Mouse (Mus musculus): ENCODE results near the gene Lrwd1.
A peak's percentile ranks its signal among the peaks of the same experiment; 100 is the strongest.
"Not testable (repeated sequence)": the region's sequence is repeated elsewhere in the genome, so short reads cannot be mapped to it uniquely, and the experiment has no call there.

Lrwd1 gene

DNA sequence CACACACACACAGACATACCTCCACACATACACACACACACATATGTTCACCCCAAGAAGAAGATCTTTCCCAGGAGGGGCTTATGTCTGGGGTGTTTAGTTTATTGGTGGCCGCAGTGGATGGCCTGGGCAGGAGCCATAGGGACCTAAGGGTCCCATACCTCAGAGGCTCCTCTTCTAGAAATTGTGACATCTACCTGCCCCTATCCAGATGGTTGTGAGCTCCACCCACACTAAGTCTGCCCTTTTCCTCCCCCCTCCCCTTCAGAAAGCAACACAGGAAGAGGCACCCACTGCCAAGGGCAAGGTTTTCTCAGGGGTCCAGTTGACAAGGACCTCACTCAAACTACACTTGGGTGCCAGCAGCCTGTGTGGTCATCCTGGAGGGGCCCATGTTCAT lies 11.1 kb upstream of the Lrwd1 start:
- DNase-seq = no peak

DNA sequence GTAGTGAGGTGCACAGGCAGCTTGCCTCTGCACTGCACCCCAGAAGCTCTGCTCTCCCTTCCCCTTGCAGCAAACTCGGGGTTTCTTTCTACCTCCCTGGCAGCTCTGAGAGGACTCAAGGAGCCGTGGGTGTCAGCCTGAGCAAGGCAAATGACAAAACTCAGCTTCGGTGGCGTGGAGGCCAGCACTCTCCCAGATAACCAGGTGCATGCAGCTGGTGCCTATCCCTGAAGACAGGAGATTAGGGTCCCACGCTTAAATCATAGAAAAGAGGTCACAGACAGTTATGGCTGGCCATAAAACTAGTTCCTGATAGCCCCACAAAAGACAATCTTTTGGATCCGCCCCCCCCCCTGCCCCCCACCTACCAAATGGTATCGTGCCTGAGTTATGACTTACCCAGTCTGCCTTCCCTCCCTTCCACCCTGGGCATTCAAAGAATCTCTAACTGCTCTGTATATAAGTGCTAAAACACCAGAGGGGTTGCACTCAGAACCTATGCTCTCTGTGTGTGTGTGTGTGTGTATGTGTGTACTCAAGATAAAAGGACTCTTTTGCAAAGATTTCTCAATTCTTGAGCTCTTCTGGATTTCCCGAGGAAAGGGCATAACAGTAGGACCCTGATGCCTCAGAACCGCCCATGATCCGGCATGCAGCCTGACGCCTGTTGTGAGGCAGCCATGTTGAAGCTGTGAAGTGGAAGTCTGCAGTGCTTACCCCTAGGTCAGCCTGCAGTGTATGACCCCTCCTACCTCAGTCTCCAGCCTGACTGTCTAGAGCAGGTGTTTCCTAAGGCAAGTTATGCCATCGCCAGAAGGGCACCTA lies 8.9 kb upstream of the Lrwd1 start:
- DNase-seq = peak; percentile 55 to 79

DNA sequence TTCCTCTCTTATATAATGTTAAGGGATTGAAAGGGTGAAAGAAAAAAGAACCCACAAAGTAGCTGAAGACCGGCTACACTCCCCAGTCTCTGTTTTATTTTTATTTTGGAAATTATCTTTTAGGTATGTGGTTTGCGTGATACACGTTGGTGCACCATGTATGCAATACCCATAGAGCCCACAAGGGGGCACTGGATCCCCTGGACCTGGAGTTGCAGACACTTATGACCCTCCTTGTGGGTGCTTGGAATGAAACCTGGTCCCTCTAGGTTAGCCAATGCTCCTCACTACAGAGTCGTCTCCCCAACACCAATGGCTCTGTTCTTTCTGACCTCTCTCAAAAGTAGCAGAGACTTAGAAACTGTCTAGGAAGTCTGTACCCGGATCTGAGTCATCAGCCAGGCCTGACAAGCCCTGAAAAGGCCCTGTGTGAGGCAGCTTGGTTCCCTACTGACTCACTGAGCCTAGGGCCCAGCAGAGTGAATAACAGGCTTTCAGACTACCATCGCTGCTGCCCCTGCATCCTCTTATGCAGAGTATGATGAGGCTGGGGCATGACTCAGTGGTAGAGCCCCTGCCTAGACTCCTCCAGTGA lies 7.4 kb upstream of the Lrwd1 start:
- peak in 1 of 2 experiments; percentile 48 for DNase-seq

DNA sequence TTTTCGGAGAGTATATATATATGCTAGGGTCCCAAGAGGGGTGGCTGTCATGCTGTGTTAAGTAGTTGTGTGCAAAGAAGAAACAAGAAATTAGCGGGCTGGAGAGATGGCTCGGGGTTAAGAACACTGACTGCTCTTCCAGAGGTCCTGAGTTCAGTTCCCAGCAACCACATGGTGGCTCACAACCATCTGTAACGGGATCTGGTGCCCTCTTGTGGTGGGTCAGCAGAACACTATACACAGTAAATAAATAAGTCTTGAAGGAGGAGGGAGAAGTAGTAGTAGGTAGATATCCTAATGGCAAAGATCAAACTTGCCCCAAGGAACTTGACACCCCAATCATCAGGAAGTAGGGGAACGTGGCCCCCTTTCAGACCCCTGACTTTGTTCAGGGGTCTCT lies 6.9 kb upstream of the Lrwd1 start:
- no peak for DNase-seq

DNA sequence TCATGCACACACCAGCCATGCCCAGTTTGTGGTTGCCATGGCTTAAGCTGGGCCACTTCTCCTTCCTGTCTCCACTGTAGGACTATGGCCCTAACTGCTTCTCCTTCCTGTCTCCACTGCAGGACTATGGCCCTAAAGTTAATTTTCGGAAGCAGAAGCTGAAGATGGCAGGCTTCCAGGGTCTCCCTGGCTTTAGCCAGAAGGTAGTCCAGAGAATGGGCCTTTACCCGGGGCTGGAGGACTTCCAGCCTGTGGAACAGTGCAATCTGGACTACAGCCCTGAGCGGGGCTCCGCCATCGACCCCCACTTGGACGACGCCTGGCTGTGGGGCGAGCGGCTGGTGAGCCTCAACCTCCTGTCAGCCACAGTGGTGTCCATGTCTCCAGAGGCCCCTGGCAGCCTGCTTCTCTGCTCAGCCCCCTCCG lies 4.2 kb upstream of the Lrwd1 start:
- peak; percentile 76 to 77 for DNase-seq

DNA sequence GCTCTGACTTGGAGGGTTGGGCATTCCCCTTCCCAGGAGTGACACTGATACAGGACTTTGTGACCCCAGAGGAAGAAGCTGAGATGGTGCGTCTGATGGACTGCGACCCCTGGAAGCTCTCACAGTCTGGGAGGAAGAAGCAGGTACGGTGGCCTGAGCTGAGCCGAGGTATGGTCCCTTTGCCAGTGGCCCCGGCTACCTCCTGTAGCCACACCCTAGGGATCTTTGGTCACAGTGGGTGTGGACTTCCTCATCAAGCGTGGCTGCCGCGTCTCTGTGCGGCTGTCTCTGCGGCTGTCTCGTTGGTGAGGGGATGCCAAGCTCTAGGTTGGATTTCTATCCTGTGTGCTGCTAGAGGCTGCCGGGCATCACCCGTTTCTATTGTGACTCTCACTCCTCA lies 3.5 kb upstream of the Lrwd1 start:
- no peak for DNase-seq

DNA sequence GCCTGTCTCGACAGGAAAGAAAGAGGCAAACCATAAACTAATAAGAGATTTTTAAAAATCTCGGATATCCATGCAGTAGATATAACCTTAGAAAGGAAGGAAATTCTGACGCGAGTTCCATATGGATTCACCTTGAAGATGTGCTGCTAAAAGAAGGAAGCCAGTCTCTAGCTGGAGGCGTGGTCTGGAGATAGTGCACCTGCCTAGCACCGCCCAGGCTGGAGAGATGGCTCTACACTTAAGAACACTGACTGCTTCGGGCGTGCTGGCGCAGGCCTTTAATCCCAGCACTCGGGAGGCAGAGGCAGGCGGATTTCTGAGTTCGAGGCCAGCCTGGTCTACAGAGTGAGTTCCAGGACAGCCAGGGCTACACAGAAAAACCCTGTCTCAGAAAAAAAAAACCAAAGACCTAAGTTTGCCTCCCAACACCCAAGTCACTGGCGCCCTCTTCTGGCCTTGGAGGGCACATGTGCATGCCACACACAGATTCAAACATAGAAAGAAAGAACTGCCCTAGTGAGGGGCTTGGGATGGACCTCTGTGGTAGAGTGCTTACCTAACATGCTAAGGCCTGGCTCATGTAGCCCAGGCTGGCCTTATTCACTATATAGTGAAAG lies 1.9 kb upstream of the Lrwd1 start:
- peak; percentile 58 to 80 for DNase-seq

DNA sequence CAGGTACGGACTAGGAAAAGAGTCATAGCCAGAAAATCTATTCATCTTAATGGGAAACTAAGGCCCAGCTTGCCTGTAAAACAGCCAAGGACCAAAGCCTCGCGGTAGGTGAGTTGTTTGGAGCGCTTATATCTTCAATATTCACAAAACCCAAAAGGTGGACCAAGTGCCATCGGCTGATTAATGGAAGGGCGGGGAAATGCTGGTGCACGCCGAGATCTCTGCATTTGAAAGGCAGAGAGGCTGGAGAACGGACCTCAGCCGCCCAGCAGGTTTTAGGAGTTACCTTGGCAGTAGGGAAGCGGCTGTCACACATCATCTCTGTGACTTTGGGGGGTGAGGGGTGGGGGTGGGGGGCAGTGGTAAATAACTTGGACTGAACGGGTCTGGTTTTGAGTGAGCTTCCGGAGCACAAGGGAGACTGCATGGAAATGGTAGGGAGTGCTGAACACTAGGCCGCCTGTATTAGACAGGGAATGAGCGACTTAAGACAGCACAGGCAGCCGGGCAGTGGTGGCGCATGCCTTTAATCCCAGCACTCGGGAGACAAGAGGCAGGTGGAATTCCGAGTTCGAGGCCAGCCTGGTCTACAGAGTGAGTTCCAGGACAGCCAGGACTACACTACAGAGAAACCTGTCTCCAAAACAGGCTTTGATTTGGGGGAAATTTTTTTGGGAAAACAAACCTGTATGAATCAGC lies 567 bp upstream of the Lrwd1 start:
- DNase-seq = no peak

DNA sequence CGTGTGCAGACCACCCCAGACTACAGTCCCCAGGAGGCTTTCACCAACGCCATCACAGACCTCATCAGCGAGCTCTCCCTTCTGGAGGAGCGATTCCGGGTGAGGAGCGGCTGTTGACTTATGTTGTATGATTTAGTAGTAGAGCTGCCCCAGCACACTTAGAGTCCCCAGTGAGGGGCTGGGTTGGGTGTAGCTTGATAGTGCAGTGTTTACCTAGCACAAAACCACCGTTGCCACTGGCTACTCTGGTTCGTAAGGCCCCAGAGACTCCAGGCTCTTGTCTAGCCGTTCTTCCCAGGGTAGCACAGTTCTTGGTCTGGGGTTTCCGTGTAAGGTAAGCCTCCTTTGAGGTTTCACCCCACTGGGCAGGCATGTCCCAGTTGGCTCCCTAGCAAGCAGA lies 13.7 kb downstream of the Lrwd1 start:
- DNase-seq = no peak

DNA sequence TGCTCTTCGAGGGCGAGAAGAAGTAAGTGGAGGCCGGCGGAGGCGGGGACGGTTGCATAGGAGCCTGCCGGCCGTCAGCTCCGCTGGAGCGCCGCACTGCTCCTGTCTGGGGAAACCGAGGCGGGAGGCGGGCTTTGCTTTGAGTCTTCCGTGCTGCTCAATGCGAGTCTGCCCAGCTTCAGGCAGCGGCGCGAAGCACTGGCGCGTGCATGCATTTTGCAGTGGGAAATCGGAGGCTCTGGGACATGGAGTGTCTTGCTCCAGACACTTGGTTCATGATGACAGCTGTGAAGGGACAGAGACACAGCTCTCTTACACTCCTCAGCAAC lies 19.1 kb downstream of the Lrwd1 start:
- no peak for DNase-seq

DNA sequence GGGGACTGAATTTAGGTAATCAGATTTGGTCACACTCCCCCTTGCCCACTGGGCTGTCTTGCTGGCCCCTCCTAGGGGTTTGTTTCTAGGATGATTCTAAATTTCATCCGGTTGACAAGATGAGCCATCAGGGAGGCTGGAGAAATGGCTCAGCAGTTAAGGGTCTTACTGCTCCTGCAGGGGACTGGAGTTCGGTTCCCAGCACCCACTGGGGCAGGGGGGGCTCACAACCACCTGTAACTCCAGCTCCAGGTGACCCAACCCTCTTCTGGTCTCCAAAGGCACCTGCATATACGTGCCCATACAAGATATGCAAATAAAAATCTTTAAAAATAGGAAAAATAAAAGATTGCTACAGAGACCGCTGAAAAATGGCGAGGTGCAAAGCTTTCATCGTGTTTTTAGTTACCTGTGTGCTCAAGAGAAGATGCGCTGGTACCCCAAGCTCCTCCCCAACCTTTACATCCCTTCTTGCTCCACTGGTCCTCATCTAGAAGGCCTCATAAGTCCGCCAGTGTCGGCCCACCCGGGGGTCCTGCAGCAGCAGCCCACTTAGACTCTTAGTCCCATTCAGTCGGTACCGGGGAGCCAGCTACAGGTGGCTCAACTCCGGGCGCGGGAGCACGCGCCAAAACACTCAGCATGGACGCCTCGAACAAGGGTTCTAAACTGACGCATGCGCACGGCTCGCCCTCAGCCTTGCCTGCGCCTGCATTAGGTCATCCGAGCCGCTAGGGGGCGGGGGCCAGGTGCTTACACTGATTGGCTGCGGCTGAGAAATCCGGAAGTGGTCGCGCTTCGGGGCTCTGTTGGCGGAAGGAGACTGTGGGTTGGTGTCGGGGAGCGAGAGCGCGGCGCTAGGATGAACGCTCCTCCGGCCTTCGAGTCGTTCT lies 19.7 kb downstream of the Lrwd1 start, which contains the start of gene Polr2j:
Polr2j (plus strand) TSS at position 741 of the 893 bp plus-strand sequence.
- DNase-seq = peak; percentile 98 to 99

DNA sequence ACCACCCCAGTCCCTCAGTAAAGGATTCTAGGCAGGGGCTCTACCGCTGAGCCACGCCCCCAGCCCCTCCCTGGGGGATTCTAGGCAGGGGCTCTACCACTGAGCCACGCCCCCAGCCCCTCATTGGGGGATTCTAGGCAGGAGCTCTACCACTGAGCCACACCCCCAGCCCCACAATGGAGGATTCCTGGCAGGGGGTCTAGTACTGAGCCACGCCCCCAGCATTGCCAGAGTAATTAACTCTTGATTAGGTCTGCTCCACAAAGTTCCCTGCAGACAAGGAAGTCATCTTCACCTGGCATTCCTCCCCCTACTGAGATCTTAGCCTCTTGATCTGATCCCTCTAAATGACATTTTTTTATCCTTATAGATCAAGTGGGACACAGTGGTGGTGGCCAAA lies 22.3 kb downstream of the Lrwd1 start:
- not testable (repeated sequence) for DNase-seq

DNA sequence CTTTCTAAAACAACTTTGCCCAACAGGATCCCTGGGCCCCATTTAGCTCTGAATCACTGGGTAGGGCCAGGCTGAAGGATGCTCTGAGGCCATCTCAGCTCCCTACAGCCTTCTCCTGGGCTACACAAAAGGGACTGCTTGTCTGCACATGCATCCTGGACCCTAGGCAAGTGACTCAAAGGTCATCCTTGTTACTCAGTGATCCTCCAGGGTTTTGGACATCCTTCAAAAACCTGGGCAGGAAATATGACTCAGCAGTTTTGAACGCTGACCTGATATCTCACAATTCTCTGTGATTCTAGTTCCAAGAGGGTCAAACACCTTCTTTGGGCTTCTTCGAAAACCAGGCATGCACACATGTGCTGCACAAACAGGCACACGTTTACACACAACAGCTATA lies 26.8 kb downstream of the Lrwd1 start:
- no peak for DNase-seq

DNA sequence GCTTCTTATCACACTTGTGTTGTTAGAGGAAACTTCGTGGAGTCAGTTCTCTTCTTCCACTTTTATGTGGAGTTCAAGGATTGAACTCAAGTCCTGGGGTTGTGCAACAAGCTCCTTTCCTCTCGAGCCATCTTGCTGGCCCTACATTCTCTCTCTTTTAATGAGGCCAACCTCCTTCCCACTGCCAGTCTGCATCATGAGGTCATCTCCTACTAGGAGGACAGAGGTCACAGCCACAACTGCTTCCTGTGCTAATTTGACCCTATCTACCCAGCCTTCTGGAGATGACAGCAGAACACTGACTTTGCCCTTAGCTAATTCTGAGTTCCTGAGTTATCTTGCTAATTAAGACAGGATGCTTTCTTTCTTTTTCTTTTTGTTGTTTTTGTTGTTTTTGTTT lies 27.4 kb downstream of the Lrwd1 start:
- no peak for DNase-seq

DNA sequence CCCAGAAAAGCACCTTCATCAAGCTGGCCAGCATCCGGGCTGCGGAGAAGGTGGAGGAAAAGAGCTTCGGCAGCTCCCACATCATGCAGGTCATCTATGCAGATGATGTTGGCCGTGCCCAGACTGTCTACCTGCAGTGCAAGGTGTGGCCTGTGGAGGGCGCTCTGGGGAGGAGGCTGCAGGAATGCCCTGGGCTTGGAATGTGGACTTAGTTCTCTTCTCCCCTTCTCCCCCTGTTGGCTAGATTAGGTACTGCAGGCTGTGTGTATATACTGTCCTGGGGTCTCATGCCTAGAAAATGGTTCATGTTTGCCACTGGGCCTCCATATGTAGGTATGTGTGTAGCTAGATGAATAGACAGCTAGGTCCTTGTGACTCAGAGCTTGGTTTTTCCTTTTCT lies 31.4 kb downstream of the Lrwd1 start:
- peak in 1 of 2 experiments; percentile 81 for DNase-seq

DNA sequence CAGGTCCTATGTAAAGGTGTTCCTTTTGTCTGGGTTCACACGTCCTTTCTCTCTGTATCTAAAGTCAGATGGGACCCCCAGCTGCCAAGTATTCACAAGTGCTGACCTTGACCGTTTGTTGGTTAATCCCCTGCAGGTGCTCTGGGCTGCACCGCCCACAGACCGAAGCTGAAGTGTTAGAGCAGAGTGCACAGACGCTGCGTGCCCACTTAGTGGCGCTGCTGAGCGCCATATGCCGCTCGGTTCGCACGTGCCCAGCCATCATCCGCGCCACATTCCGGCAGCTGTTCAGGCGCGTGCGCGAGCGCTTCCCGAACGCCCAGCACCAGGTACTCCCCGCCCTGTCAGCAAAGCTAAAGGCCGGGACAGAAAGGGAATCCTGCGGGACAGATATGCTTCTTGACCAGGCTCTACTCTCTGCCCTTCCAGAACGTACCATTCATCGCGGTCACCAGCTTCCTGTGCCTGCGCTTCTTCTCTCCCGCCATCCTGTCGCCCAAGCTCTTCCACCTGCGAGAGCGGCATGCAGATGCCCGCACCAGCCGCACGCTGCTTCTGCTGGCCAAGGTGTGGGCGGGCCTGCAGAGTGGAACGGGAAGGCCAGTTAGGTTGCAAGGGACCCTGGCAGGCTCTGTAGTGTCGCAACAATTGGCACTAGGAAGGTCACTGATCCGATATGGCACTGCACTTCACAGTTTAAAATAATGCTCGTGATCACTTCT lies 33.6 kb downstream of the Lrwd1 start:
- peak; percentile 85 to 86 for DNase-seq

DNA sequence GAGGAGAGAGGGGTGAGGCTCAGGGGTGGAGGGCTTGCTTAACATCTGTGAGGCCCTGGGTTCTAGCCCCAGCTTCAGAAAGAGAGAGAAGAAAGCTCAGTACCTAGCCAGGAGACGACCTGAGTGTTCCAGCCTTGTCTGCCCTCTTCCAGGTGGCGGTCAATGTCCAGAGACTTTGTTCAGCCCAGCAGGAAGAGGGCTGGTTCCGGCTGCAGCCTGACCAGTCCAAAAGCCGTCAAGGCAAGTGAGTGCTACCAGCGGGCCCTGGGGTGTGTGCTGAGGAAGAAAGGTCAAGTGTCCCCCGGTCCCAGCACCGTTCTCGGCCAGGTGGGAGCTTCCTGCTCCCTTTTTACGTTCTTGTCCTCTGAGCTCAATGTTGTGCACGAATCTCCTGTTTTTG lies 37.3 kb downstream of the Lrwd1 start:
- no peak for DNase-seq

DNA sequence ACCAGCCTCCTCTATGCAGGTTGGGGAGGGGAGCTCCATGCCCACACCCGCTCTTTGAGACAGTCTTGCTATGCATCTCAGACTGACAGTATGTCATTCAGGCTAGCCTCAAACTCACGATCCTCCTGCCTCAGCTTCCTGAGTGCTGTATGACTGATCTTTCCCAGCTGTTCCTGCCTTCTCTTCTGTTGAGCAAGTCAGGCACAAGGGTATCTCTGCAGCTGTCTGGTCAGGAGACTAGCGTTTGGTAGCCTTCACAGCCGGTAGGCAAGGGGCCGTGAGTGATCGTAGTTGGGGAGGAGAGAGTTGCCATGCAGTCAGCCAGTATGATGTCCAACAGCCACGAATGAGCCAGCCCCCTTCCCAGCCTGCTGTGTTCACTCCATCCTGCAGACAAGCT lies 40.8 kb downstream of the Lrwd1 start:
- no peak for DNase-seq

DNA sequence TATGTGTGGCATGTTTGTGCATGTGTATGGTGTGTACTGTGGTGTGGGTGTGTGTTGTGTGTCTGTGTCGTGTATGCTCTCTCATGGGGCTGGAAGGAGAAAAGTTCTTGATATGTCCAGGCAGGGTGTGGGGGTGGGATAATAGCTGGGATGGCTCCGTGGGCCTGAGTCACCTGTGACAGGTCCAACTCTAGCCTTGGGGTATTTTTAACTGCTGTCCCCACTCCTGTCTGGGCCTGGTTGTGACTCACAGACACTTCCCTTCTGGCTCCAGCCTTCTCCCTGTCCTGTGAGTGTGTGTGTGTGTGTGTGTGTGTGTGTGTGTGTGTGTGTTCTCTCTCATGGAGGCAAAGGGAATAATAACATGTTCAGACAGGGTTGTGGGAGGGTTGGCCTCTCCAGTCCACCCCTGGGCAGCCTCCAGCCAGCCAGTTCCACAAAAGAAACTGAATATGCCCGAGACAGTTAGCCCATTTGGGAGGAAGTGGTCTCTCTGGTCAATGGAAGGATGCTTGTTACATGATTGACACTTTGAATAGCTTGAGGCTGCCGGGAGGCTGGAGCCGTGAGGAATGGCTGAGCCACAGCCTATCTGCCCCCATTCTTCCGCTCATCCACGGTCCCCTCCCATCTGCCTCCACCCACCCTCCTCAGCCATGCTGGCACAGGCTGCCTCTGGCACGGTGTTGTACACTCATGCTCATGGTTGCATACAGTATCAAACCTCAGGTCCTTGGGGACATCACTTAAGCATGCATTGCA lies 41.4 kb downstream of the Lrwd1 start:
- DNase-seq = no peak

DNA sequence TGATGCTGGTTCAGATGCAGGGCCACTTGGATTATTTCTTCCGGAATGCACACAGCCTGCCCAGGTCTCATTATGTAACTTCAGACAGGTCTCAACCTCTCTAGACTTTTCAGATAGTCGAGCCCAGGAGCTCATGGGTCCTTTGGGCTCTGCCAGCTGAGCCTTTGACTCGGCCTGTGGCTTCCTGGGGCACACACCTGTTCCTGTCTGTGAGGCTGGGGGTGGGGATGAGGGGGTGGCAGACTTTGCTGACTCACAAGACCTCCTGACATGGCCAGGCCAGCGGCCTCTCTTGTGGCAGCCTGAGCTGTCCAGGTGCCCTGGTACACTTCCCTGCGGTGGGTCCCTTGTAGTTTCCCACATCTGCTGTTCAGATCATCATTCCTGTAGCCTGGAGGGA lies 43.9 kb downstream of the Lrwd1 start:
- no peak for DNase-seq
